Mouse (Mus musculus) embryo, embryonic 10.5 days (tissue): ENCODE data around the gene Gsto2.
A peak's percentile ranks its signal among the peaks of the same experiment; 100 is the strongest.
"Not testable (repeated sequence)": the region's sequence is repeated elsewhere in the genome, so short reads cannot be mapped to it uniquely, and the experiment has no call there.

ENCODE experiments used
- DNase-seq: peaks from one replicate; pipeline ENCODE4 v3.0.0-alpha.2; 2015; ENCODE audit warnings: low spot score

Gsto2 gene

GRCm38 (mm10) chr19:47865353-47865947 lies at the start of gene Gsto2:
Gsto2 (plus strand) TSS chr19:47865534.
- peak; percentile 98 for DNase-seq

GRCm38 (mm10) chr19:47817692-47818091 lies 47.6 kb upstream of the Gsto2 start:
- DNase-seq = no peak

GRCm38 (mm10) chr19:47820832-47821493 lies 44.4 kb upstream of the Gsto2 start:
- DNase-seq = peak; percentile 89

- no peak for DNase-seq
Measured at GRCm38 (mm10) chr19:47821494-47821872, 43.9 kb upstream of the Gsto2 start.

GRCm38 (mm10) chr19:47822143-47822796 lies 43.1 kb upstream of the Gsto2 start:
- no peak for DNase-seq

DNA sequence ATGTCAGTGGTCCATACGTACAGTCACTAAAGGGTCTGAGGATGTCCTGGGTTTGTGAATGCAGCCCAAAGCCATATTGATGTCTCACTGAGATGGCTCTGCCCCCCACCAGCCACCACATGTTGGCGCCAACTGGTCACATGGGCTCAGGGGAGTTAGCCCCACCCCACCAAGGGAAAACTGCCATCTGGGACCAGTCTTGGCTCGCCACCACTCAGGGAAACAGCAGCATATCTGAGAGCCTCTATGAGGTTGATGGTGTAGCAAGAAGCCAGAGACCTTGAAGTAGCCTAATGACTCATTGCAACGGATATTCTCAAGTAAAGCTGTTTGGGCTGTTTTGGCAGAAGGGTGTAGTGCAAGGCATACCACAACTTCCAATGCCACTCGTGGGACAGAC lies 41.3 kb upstream of the Gsto2 start:
- no peak for DNase-seq

DNA sequence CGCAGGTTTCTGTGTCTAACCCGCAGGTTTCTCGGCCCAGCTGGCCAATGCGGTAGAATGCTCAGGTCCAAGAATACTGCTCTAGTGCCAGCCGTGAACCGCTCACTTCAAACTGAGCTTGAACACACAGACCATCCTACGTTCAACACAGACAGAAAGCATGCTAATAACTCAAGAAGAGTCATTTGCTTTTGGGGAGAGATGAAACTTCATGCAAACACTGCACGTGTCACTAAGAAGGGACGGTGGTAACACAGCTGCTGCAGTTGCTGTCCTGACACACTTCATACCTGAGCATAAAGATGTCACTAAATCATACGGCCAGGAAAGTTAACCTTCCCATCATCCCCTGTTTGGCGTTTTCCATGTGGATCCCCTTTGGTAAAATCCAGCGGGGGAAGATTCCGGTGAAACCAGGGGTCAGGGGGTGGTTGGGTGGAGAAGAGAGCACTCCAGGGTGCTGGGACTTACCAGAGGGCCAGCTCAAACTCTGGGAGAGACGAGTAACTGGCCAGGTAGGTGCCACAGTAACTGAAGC lies 35.4 kb upstream of the Gsto2 start:
- DNase-seq = no peak

GRCm38 (mm10) chr19:47831111-47831510 lies 34.2 kb upstream of the Gsto2 start:
- DNase-seq = no peak

DNA sequence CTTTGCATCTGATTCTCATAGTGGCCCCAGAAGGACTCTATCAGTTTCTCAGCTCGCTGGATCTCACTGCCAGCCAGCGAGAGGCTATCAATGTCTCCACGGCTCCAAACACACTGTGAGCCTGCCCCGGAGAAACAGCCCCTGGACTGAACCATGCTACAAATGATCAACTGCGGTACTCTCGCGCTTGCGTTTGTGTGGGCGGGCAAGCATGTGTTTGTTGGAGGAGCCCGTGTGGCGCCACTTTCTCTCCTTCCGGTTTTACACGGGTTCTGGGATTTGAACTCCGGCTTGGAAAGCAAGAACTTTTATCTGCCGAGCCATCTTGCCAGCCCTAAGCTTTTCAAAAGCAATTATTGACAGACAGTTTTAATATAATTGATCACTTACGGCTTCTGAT lies 33.0 kb upstream of the Gsto2 start:
- no peak for DNase-seq

GRCm38 (mm10) chr19:47834614-47835013 lies 30.7 kb upstream of the Gsto2 start:
- no peak for DNase-seq

GRCm38 (mm10) chr19:47835776-47836175 lies 29.6 kb upstream of the Gsto2 start:
- no peak for DNase-seq

DNA sequence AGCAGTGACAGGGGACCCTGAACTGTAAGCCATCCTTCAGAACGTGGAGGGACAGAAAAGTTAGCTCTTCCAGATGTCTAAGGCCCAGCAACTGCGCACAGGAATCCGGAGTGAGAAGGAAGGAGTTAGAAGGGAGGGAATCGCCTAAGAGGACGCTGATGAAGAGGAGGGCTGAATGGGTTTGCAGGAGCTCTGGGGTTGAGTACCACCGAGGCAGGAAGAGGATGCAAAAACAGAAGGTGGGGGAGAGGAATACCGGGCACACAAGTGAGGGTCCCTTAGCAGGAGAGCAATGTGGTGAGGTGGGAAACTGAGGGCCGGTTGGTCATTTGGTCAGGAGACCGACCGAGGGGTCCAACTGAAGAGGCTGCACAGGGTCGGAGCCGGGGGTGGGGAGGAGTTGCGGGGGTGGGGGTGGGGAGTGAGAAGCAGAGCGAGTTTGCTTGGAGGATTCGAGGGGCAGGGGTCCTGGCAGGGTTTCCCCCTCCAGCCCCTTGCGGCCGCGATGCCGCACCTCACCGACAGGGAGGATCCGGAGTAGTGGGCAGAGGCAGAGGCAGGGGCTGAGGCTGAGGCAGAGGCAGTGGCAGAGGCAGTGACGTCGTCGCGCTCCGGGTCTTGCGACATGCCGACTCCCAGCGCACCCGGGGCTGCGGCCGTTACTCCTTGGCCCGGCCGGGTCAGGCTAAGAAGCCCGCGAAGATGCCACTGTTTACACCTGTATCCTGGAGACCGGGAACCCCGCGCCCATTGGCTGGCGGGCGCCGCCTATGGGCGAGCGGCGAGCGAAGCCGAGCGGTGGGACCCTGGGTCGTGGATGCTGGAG lies 28.4 kb upstream of the Gsto2 start:
- DNase-seq = peak; percentile 89

GRCm38 (mm10) chr19:47837527-47837901 lies 27.8 kb upstream of the Gsto2 start:
- no peak for DNase-seq

GRCm38 (mm10) chr19:47841234-47841633 lies 24.1 kb upstream of the Gsto2 start:
- not testable (repeated sequence) for DNase-seq

DNA sequence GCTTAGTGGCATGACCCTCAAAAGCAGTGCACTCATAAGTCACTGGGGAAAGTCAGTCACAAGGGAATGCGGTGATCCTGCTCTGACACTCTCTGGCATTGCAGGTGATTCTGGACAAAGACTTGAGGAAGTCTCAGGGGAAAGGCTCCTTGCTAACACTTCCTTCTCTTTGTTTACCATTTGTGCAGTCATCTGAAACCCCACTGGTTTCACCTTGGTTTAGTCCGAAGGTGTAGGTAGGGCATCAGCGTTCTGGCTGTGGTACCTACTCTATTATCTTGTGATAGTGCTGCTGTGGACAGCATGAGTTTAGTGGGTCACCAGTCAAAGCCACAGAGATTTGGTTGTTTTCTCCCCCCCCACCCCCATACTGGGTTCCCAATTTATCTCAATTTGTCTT lies 15.6 kb upstream of the Gsto2 start:
- DNase-seq = no peak

DNA sequence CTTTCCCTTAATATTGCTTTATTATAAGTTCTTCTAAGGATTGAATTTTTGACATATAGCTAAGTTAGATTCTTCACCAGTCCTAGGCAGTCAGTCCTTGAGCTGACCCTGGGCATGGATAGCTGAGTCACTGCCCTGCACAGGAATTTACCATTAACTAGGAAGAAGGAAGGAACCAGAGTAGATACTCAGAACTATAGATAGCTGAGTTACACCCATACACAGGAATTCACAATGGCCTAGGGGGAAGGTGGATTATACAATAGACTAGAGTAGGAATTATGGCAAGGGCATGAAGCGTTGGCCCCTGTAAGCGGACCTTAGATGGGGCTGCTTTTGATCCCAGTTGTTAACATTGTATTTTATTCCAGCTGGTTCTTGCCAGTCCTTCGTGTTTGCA lies 13.2 kb upstream of the Gsto2 start:
- not testable (repeated sequence) for DNase-seq

- no peak for DNase-seq
Measured at GRCm38 (mm10) chr19:47853053-47853452, 12.3 kb upstream of the Gsto2 start.

DNA sequence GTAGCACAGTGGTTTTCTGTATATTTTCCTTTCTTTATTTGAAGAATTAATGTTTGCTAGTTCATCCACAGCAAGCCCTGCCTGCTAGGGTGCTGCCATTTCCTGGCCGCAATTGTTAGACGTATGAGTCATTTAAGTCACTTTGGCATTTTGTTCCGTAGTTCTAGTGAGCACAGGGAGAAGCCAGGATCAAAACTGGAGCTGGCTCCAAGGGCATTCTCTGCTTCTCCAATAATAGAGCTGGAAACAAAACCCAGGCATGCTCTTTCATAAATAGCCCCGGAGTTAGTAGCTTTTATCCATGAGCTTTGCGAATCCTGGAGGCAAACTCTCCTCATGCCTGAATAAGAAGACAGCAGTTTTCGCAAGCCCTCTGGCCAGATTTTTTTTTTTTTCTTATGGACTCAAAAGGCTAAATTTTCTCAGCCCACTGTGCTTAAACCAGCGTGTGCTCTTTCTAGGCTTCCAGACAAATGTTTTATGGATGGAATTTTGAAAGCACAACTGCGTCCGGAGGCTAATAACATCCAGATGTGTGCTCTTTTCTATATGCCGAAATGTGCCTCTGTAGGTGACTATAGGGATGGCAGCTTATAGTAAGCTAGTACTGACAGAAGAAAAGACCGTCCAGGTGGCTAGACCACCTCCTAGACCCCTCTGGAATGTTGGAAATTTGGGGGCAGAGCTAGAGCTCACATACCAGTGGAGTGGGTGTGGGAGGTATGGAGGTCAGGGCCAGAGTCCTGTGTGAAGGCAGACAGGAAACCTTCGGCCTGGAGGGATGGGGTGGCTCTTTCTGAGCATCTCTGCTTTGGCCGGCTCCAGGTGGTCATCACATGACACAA lies 11.2 kb upstream of the Gsto2 start:
- peak; percentile 82 for DNase-seq

- DNase-seq = peak; percentile 94
Measured at GRCm38 (mm10) chr19:47854796-47855783, 10.2 kb upstream of the Gsto2 start, which contains the start of gene Gsto1. Gsto1 (plus strand) TSS chr19:47854970.
